Mouse (Mus musculus) hindbrain, embryonic 16.5 days (tissue): ENCODE results near the gene Erich3. TPM values are rescaled to one million over a fixed set of nuclear protein-coding genes. Genes with fewer than 3 reads are reported as not detected.

Experiments used
- ATAC-seq: fragments of 200-750 bp; cut with Nextera tagmentation; 2 replicates; pipeline ENCODE4 v1.8.0; 2017; ENCODE audit warnings: moderate TSS enrichment, moderate library complexity
- H3K27ac ChIP-seq: fragments of 300-500 bp; sonication (generic); 2 replicates; pipeline ENCODE4 v1.5.1; 2014; ENCODE audit warnings: low read depth, mild to moderate bottlenecking, control low read depth, low read length, moderate library complexity
- H3K27me3 ChIP-seq: fragments of 300-500 bp; sonication (generic); replicated peaks from 2 replicates; pipeline ENCODE4 v1.6.1; 2014; ENCODE audit warnings: low read length; ENCODE audit not compliant: control insufficient read depth, insufficient read depth
- H3K36me3 ChIP-seq: fragments of 300-500 bp; sonication (generic); 2 replicates; pipeline ENCODE4 v1.6.1; 2014; ENCODE audit warnings: mild to moderate bottlenecking, low read length, moderate library complexity, mixed read lengths; ENCODE audit not compliant: control insufficient read depth, insufficient read depth
- H3K4me1 ChIP-seq: fragments of 300-500 bp; sonication (generic); 2 replicates; pipeline ENCODE4 v1.6.1; 2014; ENCODE audit warnings: low read depth, low read length; ENCODE audit not compliant: control insufficient read depth, insufficient read depth
- H3K4me2 ChIP-seq: fragments of 300-500 bp; sonication (generic); 2 replicates; pipeline ENCODE4 v1.6.1; 2014; ENCODE audit warnings: mild to moderate bottlenecking, low read length, control low read depth, moderate library complexity
- H3K4me3 ChIP-seq: fragments of 300-500 bp; sonication (generic); 2 replicates; pipeline ENCODE4 v1.5.1; 2014; ENCODE audit warnings: mild to moderate bottlenecking, low read length, control low read depth, moderate library complexity
- H3K9ac ChIP-seq: fragments of 300-500 bp; sonication (generic); 2 replicates; pipeline ENCODE4 v1.6.1; 2014; ENCODE audit warnings: low read depth, mild to moderate bottlenecking, control low read depth, low read length, moderate library complexity
- H3K9me3 ChIP-seq: fragments of 300-500 bp; sonication (generic); 2 replicates; pipeline ENCODE4 v1.6.1; 2014; ENCODE audit warnings: mild to moderate bottlenecking, low read length, moderate library complexity; ENCODE audit not compliant: control insufficient read depth
- WGBS: fragments of 180-500 bp; shearing (Covaris S2); extraction: QIAGEN DNeasy Blood & Tissue Kit; methylation state at CpG from one replicate; pipeline ENCODE4 v1.1.7; 2014; 5-methylcytosine and 5-hydroxymethylcytosine counted together
- polyA plus RNA-seq: library from polyadenylated mRNA; unstranded; fragments of >200 nt; fragmentation: Nextera tagmentation; extraction: Ambion mirVana; gene quantifications from 2 replicates; pipeline ENCODE4 v1.2.1, GENCODE M21; 2015

Erich3 gene
- polyA plus RNA-seq, 1 experiment from 2014 or later, result 2.3 TPM

- no peak for ATAC-seq
- no peak overlapping the region for H3K4me3 ChIP-seq
- H3K27ac ChIP-seq, result no peak overlapping the region
- no peak overlapping the region for H3K9ac ChIP-seq
- H3K4me1 ChIP-seq, result peaks cover 6% of the 10 kb centered on the region
- no peaks in the 10 kb centered on the region for H3K9me3 ChIP-seq
- 58% methylated on average over 3 of the region's 3 CpGs for WGBS
- H3K4me2 ChIP-seq, result no peak overlapping the region
- H3K27me3 ChIP-seq, result no peaks in the 10 kb centered on the region
- no peaks in the 10 kb centered on the region for H3K36me3 ChIP-seq
Observed at GRCm38 (mm10) chr3:154692572-154692922, 28.9 kb downstream of the Erich3 start.

- 83% methylated on average over 4 of the region's 4 CpGs for WGBS
- ATAC-seq, result no peak
- H3K36me3 ChIP-seq, result no peaks in the 10 kb centered on the region
- H3K27me3 ChIP-seq, result no peaks in the 10 kb centered on the region
- no peak overlapping the region for H3K9ac ChIP-seq
- H3K4me1 ChIP-seq, result peaks cover 6% of the 10 kb centered on the region
- no peak overlapping the region for H3K4me2 ChIP-seq
- no peak overlapping the region for H3K27ac ChIP-seq
- H3K9me3 ChIP-seq, result no peaks in the 10 kb centered on the region
- H3K4me3 ChIP-seq, result no peak overlapping the region
Observed at GRCm38 (mm10) chr3:154693902-154694301, 30.2 kb downstream of the Erich3 start.

- WGBS, result 89% methylated on average over 3 of the region's 3 CpGs
- Histone ChIP-seq H3K27ac (no peak overlapping the region), H3K27me3 (no peaks in the 10 kb centered on the region), H3K4me2 (no peak overlapping the region), H3K4me3 (no peak overlapping the region), H3K36me3 (no peaks in the 10 kb centered on the region), H3K4me1 (peaks cover 9% of the 10 kb centered on the region), H3K9me3 (no peaks in the 10 kb centered on the region), H3K9ac (no peak overlapping the region)
- ATAC-seq, result no peak
Observed at GRCm38 (mm10) chr3:154696611-154697010, 33.0 kb downstream of the Erich3 start.

GRCm38 (mm10) chr3:154698907-154699306 is 35.2 kb downstream of the Erich3 start:
- Histone ChIP-seq H3K4me1 (peaks cover 3% of the 10 kb centered on the region), H3K27me3 (no peaks in the 10 kb centered on the region), H3K9me3 (no peaks in the 10 kb centered on the region), H3K27ac (no peak overlapping the region), H3K4me2 (no peak overlapping the region), H3K9ac (no peak overlapping the region), H3K36me3 (no peaks in the 10 kb centered on the region), H3K4me3 (no peak overlapping the region)
- WGBS, result 58% methylated on average over 5 of the region's 5 CpGs
- ATAC-seq, result no peak

GRCm38 (mm10) chr3:154700296-154700695 is 36.6 kb downstream of the Erich3 start:
- Histone ChIP-seq H3K9ac (no peak overlapping the region), H3K4me1 (peaks cover 3% of the 10 kb centered on the region), H3K36me3 (no peaks in the 10 kb centered on the region), H3K4me3 (no peak overlapping the region), H3K27me3 (no peaks in the 10 kb centered on the region), H3K27ac (no peak overlapping the region), H3K9me3 (no peaks in the 10 kb centered on the region), H3K4me2 (no peak overlapping the region)
- ATAC-seq, result no peak
- WGBS, result 72% methylated on average over 3 of the region's 3 CpGs

GRCm38 (mm10) chr3:154700735-154701134 is 37.1 kb downstream of the Erich3 start:
- Histone ChIP-seq H3K36me3 (no peaks in the 10 kb centered on the region), H3K4me3 (no peak overlapping the region), H3K9me3 (no peaks in the 10 kb centered on the region), H3K27ac (no peak overlapping the region), H3K27me3 (no peaks in the 10 kb centered on the region), H3K4me2 (no peak overlapping the region), H3K4me1 (peaks cover 3% of the 10 kb centered on the region; the same call in 1 of the 2 replicates), H3K9ac (no peak overlapping the region)
- ATAC-seq, result peak; percentile 73
- 44% methylated on average over 2 of the region's 2 CpGs for WGBS

- no peak overlapping the region for H3K9ac ChIP-seq
- H3K27me3 ChIP-seq, result no peaks in the 10 kb centered on the region
- H3K4me2 ChIP-seq, result no peak overlapping the region
- no peaks in the 10 kb centered on the region for H3K36me3 ChIP-seq
- H3K27ac ChIP-seq, result no peak overlapping the region
- no peak; the same call in 1 of the 2 replicates for ATAC-seq
- peaks cover 3% of the 10 kb centered on the region; the same call in 1 of the 2 replicates for H3K4me1 ChIP-seq
- no peak overlapping the region for H3K4me3 ChIP-seq
- WGBS, result 69% methylated on average over 6 of the region's 6 CpGs
- no peaks in the 10 kb centered on the region for H3K9me3 ChIP-seq
Observed at GRCm38 (mm10) chr3:154704755-154705154, 41.1 kb downstream of the Erich3 start.

- no peaks in the 10 kb centered on the region for H3K4me1 ChIP-seq
- no peaks in the 10 kb centered on the region for H3K36me3 ChIP-seq
- WGBS, result 78% methylated on average over 3 of the region's 3 CpGs
- no peak overlapping the region for H3K4me3 ChIP-seq
- H3K9ac ChIP-seq, result no peak overlapping the region
- H3K9me3 ChIP-seq, result no peaks in the 10 kb centered on the region
- H3K27me3 ChIP-seq, result no peaks in the 10 kb centered on the region
- ATAC-seq, result no peak
- H3K4me2 ChIP-seq, result no peak overlapping the region
- H3K27ac ChIP-seq, result no peak overlapping the region
Observed at GRCm38 (mm10) chr3:154708150-154708549, 44.5 kb downstream of the Erich3 start.

- 73% methylated on average over 7 of the region's 7 CpGs for WGBS
- Histone ChIP-seq H3K4me1 (no peaks in the 10 kb centered on the region), H3K27me3 (no peaks in the 10 kb centered on the region), H3K9me3 (no peaks in the 10 kb centered on the region), H3K27ac (no peak overlapping the region), H3K9ac (no peak overlapping the region), H3K4me3 (no peak overlapping the region), H3K36me3 (no peaks in the 10 kb centered on the region), H3K4me2 (no peak overlapping the region)
- no peak for ATAC-seq
Observed at GRCm38 (mm10) chr3:154723198-154723597, 59.5 kb downstream of the Erich3 start.

GRCm38 (mm10) chr3:154731431-154731830 is 67.8 kb downstream of the Erich3 start:
- H3K27ac ChIP-seq, result no peak overlapping the region
- no peaks in the 10 kb centered on the region for H3K36me3 ChIP-seq
- peak; percentile 58 for ATAC-seq
- no peak overlapping the region for H3K4me2 ChIP-seq
- H3K4me1 ChIP-seq, result no peaks in the 10 kb centered on the region
- 65% methylated on average over 10 of the region's 10 CpGs for WGBS
- H3K9me3 ChIP-seq, result no peaks in the 10 kb centered on the region
- no peaks in the 10 kb centered on the region for H3K27me3 ChIP-seq
- no peak overlapping the region for H3K9ac ChIP-seq
- H3K4me3 ChIP-seq, result no peak overlapping the region
